Mouse (Mus musculus) heart, adult 2 months (tissue): Measurements from ENCODE around the gene Wwox.

Source experiments
- CTCF ChIP-seq: fragments of 200-600 bp; IDR thresholded peaks from 2 replicates; pipeline ENCODE4 v1.8.1; 2022; ENCODE audit warnings: antibody characterized with exemption, mild to moderate bottlenecking, moderate library complexity
- POLR2A ChIP-seq: fragments of 200-500 bp; IDR thresholded peaks from 2 replicates; pipeline ENCODE4 v1.6.1; 2011; ENCODE audit warnings: mild to moderate bottlenecking, low read depth, low read length, control low read depth; ENCODE audit not compliant: insufficient read depth

GRCm38 (mm10) chr8:115164872-115165271 is 725.4 kb downstream of the Wwox start:
- TF ChIP-seq CTCF (no peak), POLR2A (no peak)
